Mouse (Mus musculus) embryonic fibroblast, embryonic 13.5 days (primary cell): ENCODE results near the gene Ick.
"Not testable (repeated sequence)": the region's sequence is repeated elsewhere in the genome, so short reads cannot be mapped to it uniquely, and the experiment has no call there.

Experiments used
- CTCF ChIP-seq: IDR thresholded peaks from 2 replicates; pipeline ENCODE4 v1.5.1; 2011; ENCODE audit warnings: mild to moderate bottlenecking, control low read depth, low read length, moderate library complexity, borderline replicate concordance; ENCODE audit not compliant: insufficient read depth
- POLR2A ChIP-seq: IDR thresholded peaks from 2 replicates; pipeline ENCODE4 v1.6.1; 2011; ENCODE audit warnings: low read depth, mild to moderate bottlenecking, control low read depth, low read length, moderate library complexity

- TF ChIP-seq CTCF, POLR2A: not testable (repeated sequence)
These were observed 65.9 kb downstream of the Ick start for GRCm38 (mm10) chr9:78174925-78175276.
